Mouse (Mus musculus): ENCODE results near the gene Lypd3.

Lypd3 gene
- long read RNA-seq, experiment 1, partial matches to known transcripts: 1 of 1 reads
- long read RNA-seq, experiment 1, other reads (novel, unspliced or antisense): 0 of 1 reads
- long read RNA-seq, experiment 2: 0 reads

DNA sequence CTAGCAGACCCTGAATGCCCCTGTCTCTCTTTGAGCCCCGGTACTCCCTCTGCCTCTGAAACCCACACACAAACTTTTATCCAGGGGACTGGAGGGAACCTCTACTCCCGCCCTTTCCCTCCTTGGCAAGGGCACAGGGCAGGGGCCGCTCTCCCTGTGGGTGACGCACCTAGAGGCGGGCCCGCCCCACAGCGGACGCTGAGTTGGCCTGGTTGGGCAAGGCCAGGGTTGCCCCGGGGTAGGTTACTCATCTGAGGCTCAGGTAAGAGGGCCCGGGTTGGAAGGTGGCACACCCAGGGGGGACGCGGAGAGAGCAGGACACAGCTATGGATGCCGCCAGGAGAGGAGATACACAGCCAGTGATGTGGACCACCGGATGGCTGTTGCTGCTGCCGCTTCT is at the start of gene Lypd3:
TSS of gene Lypd3 (plus strand) at position 287 of the 400 bp plus-strand sequence.
- intact Hi-C loops (cut with DNase I): no loop called here

DNA sequence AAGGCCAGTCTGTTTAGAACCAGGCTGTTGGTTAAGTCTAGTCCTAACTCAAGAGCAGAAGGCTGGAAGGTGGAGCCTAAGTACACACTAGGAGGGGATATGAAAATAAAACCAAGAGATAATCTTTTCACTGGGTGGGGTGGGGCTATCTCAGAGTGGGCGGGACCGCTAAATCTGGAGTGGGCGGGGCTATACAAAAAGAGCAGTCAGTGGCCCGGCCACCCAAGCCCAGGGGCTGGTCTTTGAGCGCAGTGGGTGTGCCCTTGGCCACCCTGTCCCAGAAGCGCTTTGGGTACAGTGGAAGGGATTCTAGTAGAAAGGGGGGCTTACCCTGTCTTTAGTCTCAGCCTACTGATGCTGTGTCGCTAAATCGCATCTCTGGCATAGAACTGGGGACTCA is 49.5 kb upstream of the Lypd3 start:
- intact Hi-C loops (cut with DNase I): no loop called here

DNA sequence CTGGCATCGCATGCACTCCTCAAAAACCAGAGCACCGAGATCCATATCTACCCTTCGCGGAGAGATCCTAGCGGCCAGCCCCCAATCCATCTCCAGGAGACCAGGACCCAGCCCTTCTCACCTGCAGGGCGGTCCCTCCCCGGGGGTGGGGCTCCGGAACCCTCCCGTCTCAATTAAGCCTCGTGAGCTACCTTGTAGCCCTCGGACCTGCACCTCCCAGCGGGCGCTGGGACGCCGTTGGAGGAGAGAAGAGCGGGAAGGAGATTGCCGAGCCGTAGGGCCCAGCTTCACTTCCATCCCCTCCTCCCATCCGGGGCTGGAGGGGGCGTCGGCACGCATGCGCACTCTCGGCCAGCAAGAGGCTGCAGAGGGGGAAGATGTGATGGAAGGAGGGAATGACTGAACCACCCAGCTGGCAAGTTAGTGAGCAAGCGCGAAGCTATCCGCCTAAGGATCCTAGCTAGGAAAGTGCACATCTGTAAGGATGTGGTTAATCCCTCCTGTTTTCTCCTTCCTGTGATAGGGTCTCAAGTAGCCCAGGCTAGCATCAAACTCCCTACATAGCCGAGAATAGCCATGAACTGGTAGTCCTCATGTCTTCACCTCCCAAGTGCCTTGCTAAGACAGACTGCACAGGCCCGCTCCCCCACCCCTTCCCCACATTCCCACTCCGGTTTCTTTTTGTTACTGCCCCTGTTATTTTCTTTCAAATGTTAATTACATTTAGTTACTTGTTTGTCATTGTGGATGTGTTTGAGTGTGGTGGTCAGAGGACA is 48.8 kb upstream of the Lypd3 start, which contains the start of the genes Ethe1 and Zfp575:
TSS of gene Ethe1 (plus strand) at position 214 of the 776 bp plus-strand sequence.
TSS of gene Zfp575 (minus strand) at position 312 of the 776 bp plus-strand sequence.
- intact Hi-C loops (cut with DNase I): no loop called here

DNA sequence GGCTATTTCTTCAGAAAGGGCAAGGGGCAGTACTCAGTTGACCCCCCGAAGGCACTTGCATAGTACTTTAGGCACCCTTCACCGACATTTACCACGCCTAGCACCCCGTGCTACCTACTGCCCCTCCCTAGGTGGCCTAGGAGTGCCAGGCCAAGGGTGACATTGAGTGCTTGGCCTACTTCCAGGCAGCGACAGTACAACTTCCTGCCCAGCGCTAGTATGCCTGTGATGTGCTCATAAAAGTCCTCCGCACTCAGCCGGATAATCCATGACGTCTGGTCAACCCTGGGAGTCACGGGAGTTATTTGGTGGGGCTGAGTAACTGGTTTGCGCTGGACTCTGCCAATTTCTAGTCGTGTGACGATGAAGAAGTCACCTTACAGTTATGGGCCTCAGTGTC is 48.0 kb upstream of the Lypd3 start:
- intact Hi-C loops (cut with DNase I): no loop called here

DNA sequence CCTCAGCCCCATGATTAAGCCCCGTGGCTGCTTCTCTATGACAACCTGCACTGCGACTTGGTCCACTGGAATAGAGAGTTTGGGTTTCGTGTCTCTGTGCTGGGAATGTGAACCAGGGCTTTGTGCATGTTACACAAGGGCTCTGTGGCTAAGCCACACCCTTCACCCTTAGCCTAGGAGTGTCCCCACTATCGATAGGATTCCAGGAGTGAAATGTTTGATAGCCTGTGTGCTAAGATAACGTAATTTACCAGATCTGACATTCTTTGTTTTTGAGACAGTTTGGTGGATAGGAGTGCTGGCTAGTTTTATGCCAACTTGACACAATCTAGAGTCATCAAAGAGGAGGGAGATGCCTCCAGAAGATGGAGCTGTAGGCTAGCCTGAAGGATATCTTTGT is 44.6 kb upstream of the Lypd3 start:
- intact Hi-C loops (cut with DNase I): loop anchor here (2.0 kb wide), 1 partner anchor 21 kb away; no protein-coding TSS in a partner anchor

DNA sequence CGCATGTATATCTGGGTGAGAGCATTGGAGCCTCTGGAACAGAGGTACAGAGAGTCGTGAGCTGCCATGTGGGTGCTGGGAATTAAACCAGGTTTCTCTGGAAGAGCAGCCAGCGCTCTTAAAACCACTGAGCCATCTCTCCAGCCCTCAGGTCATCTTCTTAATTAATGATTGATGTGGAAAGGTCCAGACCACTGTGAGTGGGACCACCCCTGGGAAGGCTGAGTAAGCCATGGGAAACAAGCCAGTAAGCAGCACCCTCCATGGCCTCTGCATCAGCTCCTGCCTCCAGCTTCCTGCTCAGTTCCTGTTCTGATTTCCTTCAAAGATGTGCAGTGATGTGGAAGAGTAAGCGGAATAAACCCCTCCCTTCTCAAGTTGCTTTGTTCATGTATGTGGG is 44.2 kb upstream of the Lypd3 start:
- intact Hi-C loops (cut with DNase I): loop anchor here (2.0 kb wide), 1 partner anchor 21 kb away; no protein-coding TSS in a partner anchor

DNA sequence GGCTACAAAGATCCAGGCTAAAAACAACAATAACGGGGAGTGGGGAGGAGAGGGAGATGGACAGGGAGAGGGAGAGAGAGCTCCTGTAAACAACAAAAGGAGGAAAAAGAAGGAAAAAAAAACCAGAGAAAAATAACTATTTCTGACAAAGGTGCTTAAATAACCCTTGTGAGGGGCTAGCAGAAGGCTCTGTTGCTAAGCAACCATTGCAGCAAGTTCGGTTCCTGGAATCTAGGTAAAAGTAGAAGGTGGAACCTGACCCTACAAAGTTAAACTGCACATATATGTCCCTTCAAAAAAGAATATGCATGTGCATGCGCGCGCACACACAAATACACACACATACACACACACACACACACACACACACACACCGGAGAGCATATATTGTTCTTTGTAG is 43.6 kb upstream of the Lypd3 start:
- intact Hi-C loops (cut with DNase I): loop anchor here (2.0 kb wide), 1 partner anchor 22 kb away; no protein-coding TSS in a partner anchor

DNA sequence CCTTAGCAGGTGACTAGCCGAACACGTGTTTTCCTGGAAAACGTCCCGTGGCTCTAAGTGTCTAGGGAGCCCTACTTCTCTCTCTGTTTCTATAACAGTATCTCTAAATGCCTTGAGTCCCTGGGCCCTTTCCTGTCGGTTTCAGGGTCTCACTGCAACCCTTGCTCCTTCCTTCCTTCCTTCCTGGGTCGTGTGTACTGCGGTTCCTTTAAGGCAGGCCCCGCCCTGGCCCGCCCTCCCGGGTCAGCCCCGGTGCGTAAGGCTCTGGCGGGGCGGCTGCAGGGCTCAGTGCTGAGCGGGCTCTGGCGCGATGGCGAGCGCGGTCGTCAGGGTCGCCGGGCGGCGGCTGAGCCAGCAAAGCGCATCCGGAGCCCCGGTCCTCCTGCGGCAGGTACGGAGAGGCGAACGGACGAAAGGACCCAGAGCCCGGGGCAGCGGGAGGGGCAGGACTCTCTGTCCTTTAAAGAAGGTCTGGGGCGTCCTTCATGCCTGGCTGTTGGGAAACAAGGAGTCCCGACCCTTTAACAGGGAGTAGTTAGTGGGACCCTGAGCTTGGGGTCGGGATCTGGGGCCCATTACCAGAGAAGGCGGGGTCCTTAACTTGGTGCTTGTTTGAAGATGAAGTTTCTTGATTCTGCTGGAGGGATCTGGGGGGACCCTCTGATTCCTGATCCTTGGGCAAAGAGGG is 42.6 kb upstream of the Lypd3 start:
- intact Hi-C loops (cut with DNase I): loop anchor here (2.0 kb wide), 1 partner anchor 23 kb away; no protein-coding TSS in a partner anchor

DNA sequence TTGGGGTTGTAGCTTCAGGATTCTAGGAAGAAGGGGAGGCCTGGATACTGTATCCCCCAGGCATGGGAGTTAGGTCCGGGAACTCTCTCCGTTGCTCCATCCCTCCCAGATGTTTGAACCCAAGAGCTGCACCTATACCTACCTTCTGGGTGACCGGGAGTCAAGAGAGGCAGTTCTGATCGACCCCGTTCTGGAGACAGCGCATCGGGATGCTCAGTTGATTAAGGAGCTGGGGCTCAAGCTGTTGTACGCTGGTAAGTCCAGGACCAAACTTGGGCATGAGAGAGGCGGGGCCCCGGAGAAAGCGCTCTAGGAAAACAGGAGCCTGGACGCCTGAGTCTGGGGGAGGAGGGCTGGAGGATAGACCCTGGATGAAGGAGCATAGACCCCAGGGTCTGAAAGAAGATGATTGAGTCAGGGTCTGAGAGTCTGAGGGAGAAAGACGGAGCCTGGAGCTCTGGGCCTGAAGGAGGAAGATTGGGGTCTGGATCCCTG is 42.0 kb upstream of the Lypd3 start:
- intact Hi-C loops (cut with DNase I): no loop called here

DNA sequence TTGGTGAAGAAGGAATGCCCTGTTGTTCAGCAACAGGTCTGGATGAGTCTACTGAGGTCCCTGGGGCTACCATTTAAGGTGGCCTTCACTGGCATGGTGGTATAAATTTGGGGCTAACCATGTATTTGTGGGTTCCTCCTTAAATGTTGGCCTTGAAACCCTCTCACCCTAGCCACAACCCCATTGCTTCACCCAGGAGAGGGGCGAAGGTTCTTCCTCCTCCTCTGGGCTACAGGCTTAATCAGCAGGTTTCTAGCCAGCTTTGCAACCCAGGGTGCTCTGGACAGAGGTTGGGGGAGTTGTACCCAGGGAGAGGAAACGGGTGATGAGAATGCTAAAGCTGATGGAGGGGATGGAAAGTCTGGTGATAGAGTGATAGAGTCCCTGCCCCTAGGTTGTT is 40.9 kb upstream of the Lypd3 start:
- intact Hi-C loops (cut with DNase I): no loop called here

DNA sequence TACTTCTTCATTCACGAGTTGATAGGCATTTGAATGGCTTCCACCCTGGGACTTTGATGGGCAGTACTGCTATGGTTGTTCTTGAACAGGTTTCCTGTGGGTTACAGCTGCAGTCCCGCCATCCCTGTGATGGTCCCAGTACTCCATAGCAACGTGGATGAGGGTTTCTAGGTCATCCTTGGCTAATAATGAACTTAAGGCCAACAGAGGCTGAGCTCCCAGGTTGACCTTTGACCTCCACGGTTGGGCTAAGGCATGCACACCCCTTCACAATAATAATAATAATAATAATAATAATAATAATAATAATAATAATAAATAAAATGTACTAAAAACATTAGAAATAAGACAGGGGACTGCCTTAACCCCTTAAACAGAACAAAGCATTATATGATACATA is 38.2 kb upstream of the Lypd3 start:
- intact Hi-C loops (cut with DNase I): no loop called here

DNA sequence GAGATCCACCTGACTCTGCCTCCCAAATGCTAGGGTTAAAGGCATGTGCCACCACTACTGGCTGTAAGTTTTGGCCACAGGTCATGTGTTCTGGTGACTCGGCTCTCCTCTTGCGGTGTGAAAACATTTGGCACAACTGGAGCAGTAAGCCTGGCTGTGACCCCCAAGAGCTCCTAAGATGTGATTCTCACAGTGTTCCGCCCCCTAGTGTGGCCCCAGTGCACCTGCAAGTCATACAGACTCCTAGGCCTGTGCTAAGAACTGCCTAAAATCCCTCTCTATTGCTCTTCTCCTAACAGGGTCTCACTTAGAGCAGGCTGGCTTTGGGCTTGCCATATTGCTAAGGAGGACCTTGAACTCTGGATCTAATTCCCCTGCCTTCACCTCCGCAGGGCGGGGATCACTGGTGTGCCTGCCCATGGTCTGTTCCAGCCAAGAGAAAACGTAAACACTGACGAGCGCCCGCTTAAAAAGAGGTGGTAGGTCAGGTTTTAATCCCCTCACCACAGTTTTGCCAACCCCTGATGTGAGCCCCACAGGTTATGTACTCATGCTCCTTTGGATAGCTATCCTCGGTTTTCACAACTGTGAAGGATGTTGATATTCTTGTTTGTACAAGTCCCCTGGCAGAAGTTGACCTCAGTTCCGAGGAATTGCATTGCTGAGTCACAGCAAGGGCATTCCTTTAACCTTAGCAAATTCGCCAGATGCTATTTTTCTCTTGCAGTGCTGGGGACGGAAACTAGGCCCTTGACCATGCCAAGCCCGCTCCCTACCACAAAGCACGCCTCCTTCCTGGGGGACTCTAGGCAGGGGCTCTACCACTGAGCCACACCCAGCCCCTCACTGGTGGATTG is 36.9 kb upstream of the Lypd3 start:
- intact Hi-C loops (cut with DNase I): loop anchor here (2.0 to 10.0 kb wide), 2 partner anchors 55 to 1025 kb away; partner anchors contain the start of gene B3gnt8

DNA sequence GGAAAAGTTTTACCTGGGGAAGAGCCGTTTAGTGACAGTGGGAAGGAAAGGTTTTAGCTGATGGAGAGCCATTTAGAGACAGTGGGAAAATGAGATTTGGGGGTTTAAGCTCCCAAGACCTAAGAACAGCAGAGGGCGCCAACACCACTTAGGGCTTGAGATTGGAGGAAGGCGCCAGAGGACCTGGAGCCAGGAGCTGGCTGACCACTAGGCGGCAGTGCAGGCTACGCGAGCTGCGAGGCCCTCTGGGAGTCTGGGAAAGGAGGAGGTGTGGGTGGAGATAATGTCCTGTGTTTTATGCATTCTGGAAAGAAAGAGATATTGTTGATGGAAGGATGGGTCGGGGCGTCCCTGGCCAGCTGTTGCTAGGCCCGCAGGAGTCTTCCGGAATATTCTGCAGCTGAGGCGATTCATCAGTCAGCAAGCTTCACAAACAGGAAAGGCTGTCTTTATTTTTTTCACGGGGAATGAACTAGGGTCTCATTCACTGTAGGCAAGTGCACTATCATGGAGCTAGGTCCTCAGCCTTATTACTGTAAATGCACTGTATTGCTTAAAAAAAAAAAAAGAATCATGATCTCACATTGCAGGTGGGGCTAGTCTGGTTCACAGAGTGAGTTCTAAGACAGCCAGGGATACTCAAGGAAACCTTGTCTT is 35.3 kb upstream of the Lypd3 start:
- intact Hi-C loops (cut with DNase I): loop anchor here (2.0 to 10.0 kb wide), 2 partner anchors 54 to 1024 kb away; partner anchors contain the start of gene B3gnt8

DNA sequence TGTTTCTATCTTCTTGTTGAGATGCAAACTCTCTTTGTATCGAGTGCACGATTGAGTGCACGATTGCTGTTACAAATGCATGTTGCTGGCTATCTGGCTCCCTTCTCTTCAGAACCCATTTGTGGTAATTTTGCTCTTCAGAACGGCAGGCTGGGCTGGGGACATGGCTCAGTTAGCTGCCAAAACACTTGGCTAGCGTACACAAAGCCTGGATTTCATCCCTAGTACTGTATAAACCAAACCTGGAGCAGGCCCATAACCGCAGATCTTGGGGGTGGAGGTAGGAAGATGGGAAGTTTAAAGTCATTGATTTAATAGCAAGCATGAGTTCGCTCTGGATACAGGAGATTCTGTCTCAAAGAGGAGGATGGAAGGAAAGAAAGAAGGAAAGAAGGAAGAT is 30.8 kb upstream of the Lypd3 start:
- intact Hi-C loops (cut with DNase I): loop anchor here (10.0 kb wide), 1 partner anchor 1019 kb away; the partner anchor contains the start of gene B3gnt8

DNA sequence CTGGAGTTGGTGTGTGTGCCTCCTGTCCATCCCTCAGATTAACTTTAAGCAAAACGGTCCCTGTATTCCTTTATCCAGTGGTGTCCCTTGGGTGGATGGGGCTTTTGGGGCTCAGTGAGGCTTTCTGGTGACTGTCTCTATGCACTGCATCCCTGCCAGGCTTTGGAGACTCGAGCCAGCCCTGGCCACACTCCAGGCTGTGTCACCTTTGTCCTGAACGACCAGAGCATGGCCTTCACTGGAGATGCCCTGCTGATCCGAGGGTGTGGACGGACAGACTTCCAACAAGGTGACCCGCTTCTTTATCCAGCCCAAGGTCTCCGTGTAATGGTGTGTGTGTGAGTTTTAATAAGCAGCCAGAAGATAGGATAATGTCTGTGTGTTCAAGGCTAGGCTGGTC is 30.3 kb upstream of the Lypd3 start:
- intact Hi-C loops (cut with DNase I): loop anchor here (10.0 kb wide), 1 partner anchor 1019 kb away; the partner anchor contains the start of gene B3gnt8

DNA sequence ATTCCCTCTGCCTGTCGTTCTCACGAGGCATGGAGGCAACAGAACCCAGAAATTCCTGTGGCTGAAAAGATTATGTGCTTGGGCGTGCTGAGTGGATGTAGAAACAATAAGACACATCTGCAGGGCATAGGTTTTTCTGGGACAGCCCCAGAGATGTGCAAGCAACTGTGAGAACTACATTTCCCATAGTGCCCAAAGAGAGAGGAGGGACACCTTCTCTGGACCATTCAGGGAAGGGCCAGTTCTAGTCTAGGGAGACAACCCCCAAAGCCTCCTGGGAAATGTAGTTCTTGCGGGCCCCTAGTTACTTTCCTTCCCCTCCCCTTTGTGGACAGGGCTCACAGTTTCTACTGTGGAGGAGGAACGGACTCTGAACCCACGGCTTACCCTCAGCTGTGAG is 28.3 kb upstream of the Lypd3 start:
- intact Hi-C loops (cut with DNase I): loop anchor here (10.0 kb wide), 1 partner anchor 1017 kb away; the partner anchor contains the start of gene B3gnt8

DNA sequence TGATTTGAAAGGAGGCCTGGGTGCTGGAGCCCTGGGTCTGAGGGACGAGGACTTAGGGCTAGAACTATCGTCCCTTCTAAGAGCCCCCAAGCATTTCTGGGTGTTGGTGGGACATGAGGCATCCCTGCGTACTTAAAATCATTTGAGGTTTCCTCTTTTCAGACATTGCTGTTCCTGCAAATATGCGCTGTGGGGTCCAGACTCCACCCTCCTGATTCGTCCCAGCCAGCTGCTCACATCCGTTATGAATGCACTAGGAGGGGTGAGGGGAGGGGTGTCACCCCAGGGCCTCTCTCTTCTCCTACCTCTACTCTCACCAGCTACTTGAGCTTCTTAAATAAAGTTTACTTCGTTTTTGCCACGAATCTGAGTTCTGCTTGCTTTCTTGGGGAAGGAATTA is 27.8 kb upstream of the Lypd3 start:
- intact Hi-C loops (cut with DNase I): loop anchor here (10.0 kb wide), 1 partner anchor 1016 kb away; the partner anchor contains the start of gene B3gnt8

DNA sequence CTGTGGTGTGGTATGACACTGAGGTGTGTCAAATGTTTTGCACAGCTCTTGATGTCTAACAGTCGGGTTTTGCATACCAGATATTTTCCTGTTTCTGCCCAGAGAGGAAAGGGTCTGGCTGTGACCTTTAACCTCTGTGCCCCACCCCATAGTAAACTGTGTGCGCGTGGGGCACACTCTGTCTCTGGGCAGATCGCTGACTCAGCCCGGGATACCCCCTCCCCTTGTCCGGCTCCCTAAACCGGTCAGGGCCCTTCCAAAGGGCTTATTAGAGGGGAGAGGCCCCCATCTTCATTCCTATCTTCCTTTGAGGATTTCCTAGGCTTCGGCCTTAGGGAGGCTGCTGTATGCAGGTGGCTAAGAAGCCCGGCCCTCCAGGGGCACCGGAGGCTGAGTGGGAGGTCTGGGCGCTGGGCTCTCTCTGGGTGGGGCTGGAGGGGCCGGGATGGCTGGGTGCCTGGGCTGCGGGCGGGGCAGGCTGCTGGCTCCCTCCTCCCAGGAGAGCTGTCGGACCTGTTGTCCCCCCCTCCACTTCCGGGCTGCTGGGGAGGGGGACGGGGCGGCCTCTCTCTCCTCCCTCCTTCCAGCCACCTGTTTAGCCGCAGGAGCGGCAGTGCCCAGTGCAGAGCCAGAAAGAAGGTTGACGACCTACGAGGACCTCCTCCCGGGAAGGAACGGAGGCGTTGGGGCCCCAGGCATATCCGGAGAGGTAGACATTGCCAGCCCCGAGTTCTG is 26.0 kb upstream of the Lypd3 start, which contains the start of gene Phldb3:
TSS of gene Phldb3 (plus strand) at position 620 of the 735 bp plus-strand sequence.
- intact Hi-C loops (cut with DNase I): no loop called here

DNA sequence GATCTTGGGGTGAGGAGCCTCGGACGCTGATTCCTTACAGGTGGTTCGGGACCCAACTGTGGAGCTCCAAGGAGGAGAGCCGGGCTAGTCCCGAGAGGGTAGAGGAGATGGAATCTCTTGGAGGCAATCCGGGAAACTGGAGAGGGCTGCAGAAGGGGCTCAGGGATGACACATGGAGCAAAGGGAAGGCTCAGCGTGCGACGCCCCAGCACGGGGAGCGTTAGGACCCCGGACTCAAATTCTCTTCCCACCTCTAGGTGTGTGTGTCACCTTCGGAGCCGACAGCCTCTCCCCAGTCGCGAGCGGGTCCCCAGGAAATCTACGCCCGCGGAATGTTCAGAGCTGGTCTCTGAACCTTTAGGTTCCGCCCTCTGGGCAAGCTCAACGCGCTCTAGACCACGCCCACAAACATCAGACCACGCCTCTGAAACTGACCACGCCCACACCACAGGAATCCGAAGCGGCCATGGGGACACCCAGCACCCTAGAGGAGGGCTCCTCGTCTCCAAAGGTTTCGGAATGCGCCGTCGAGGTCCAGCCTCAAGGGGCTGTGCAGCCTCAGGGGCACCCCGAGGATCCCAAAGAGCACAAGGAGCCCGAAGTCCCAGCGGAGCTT is 25.4 kb upstream of the Lypd3 start:
- intact Hi-C loops (cut with DNase I): no loop called here

Measured in adrenal gland (tissue).